Mouse (Mus musculus) midbrain, embryonic 12.5 days (tissue): Measurements from ENCODE around the gene Nradd. TPM values are rescaled to one million over a fixed set of nuclear protein-coding genes. Genes with fewer than 3 reads are reported as not detected.

Source experiments
- ATAC-seq: fragments of 200-750 bp; cut with Nextera tagmentation; 2 replicates; pipeline ENCODE4 v1.8.0; 2017; ENCODE audit warnings: low read depth, moderate TSS enrichment, moderate library complexity; ENCODE audit not compliant: low FRiP score
- H3K27ac ChIP-seq: fragments of 300-500 bp; sonication (generic); replicated peaks from 2 replicates; pipeline ENCODE4 v1.5.1; 2016; ENCODE audit warnings: mild to moderate bottlenecking
- H3K27me3 ChIP-seq: fragments of 300-500 bp; sonication (generic); 2 replicates; pipeline ENCODE4 v1.6.1; 2016; ENCODE audit warnings: mild to moderate bottlenecking
- H3K36me3 ChIP-seq: fragments of 300-500 bp; sonication (generic); 2 replicates; pipeline ENCODE4 v1.6.1; 2016
- H3K4me1 ChIP-seq: fragments of 300-500 bp; sonication (generic); 2 replicates; pipeline ENCODE4 v1.6.1; 2016
- H3K4me2 ChIP-seq: fragments of 300-500 bp; sonication (generic); replicated peaks from 2 replicates; pipeline ENCODE4 v1.6.1; 2016; ENCODE audit warnings: mild to moderate bottlenecking, moderate library complexity
- H3K4me3 ChIP-seq: fragments of 300-500 bp; sonication (generic); 2 replicates; pipeline ENCODE4 v1.5.1; 2016; ENCODE audit warnings: mild to moderate bottlenecking
- H3K9ac ChIP-seq: fragments of 300-500 bp; sonication (generic); replicated peaks from 2 replicates; pipeline ENCODE4 v1.6.1; 2016; ENCODE audit warnings: mild to moderate bottlenecking, moderate library complexity
- H3K9me3 ChIP-seq: fragments of 300-500 bp; sonication (generic); 2 replicates; pipeline ENCODE4 v1.6.1; 2016; ENCODE audit warnings: mild to moderate bottlenecking
- WGBS: fragments of 180-500 bp; shearing (Covaris S2); methylation state at CpG from one replicate; pipeline ENCODE4 v1.1.7; 2016; 5-methylcytosine and 5-hydroxymethylcytosine counted together
- polyA plus RNA-seq: library from polyadenylated mRNA; unstranded; fragments of >200 nt; fragmentation: Nextera tagmentation; extraction: Ambion mirVana; gene quantifications from 2 replicates; pipeline ENCODE4 v1.2.1, GENCODE M21; 2016

The Nradd gene
- polyA plus RNA-seq, 1 experiment from 2014 or later = 44.6 TPM

DNA sequence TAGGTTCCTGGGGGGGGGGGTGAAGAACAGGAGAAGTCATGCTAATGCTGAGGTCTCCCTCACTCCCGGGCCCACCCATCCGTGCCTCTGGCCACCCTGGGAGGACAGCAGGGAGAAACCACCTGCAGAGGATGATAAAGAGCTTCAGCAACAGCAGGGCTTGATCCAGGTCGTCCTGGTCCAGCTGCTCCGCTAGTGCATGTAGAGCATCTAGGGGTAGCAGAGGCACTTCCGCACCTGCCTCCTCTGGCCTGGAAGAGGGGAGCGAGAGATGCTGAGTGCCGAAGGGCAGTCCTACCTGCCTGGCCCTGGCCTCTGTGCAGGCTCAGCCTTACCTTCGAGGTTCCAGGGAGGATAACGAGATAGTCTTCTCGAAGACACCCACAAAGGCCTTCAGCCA lies 20.0 kb upstream of the Nradd start:
- H3K4me2 ChIP-seq = no peak overlapping the region
- no peak overlapping the region for H3K9ac ChIP-seq
- no peak for ATAC-seq
- no peak overlapping the region for H3K4me3 ChIP-seq
- WGBS = 82% methylated on average over 10 of the region's 10 CpGs
- peaks cover 10% of the 10 kb centered on the region; the same call in 1 of the 2 replicates for H3K27me3 ChIP-seq
- H3K9me3 ChIP-seq = no peaks in the 10 kb centered on the region
- peaks cover 3% of the 10 kb centered on the region for H3K4me1 ChIP-seq
- H3K27ac ChIP-seq = no peak overlapping the region
- H3K36me3 ChIP-seq = no peaks in the 10 kb centered on the region

DNA sequence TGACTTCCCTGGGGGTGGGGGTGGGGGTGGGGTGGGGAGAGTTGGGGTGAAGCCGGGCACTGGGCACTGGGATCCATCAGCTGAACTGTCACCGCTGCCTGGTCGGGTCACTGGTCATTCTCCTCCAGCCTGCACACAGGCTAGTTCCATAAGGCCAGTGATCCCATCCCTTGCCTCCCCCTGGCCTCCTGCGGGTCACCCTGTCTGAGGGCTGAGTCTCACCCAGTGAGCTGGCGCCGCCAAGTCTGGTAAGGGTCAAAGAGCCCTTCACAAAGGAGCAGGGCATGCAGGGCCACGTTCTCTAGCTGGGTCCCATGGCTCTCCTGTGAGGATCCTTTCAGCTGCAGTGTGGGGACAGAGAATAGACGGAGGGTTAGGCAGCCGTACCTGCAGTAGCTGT lies 19.5 kb upstream of the Nradd start:
- Histone ChIP-seq H3K9ac (no peak overlapping the region), H3K9me3 (no peaks in the 10 kb centered on the region), H3K4me2 (no peak overlapping the region), H3K4me3 (no peak overlapping the region), H3K4me1 (no peaks in the 10 kb centered on the region), H3K27ac (no peak overlapping the region), H3K36me3 (no peaks in the 10 kb centered on the region), H3K27me3 (peaks cover 10% of the 10 kb centered on the region; the same call in 1 of the 2 replicates)
- ATAC-seq = no peak
- 71% methylated on average over 9 of the region's 9 CpGs for WGBS

GRCm38 (mm10) chr9:110642812-110643524 lies 18.7 kb upstream of the Nradd start:
- Histone ChIP-seq H3K9ac (no peak overlapping the region), H3K4me2 (no peak overlapping the region), H3K4me3 (no peak overlapping the region), H3K36me3 (no peaks in the 10 kb centered on the region), H3K4me1 (no peaks in the 10 kb centered on the region), H3K27ac (no peak overlapping the region), H3K9me3 (no peaks in the 10 kb centered on the region), H3K27me3 (peaks cover 9% of the 10 kb centered on the region; the same call in 1 of the 2 replicates)
- 62% methylated on average over 5 of the region's 5 CpGs for WGBS
- no peak for ATAC-seq

- Histone ChIP-seq H3K36me3 (no peaks in the 10 kb centered on the region), H3K4me1 (no peaks in the 10 kb centered on the region), H3K9me3 (no peaks in the 10 kb centered on the region), H3K4me2 (no peak overlapping the region), H3K27me3 (peaks cover 12% of the 10 kb centered on the region; the same call in 1 of the 2 replicates), H3K27ac (no peak overlapping the region), H3K4me3 (no peak overlapping the region), H3K9ac (no peak overlapping the region)
- 86% methylated on average over 5 of the region's 5 CpGs for WGBS
- ATAC-seq = no peak
These were observed 16.8 kb upstream of the Nradd start for GRCm38 (mm10) chr9:110641006-110641405.

DNA sequence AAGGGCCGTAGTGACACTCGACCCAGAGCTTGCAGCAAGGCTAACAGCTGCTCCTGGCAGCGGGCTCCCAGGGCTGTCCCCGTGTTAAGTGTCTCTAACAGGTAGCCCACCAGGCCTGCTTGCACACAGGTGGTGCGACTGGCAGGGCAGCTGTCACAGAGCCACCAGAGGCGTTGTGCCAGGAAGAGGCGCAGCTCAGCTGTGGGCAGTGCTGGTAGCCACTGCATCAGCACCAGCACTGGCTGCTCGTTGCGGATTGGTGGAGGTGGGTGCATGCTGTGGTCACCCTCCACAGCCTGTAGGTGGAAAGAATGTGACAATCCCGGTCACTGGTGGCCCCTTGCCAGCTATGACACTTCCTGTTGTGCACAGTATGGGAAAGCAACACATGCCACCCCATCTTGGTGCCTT lies 14.4 kb upstream of the Nradd start:
- Histone ChIP-seq H3K4me1 (peaks cover 7% of the 10 kb centered on the region; the same call in 1 of the 2 replicates), H3K27me3 (peaks cover 32% of the 10 kb centered on the region), H3K4me2 (no peak overlapping the region), H3K27ac (no peak overlapping the region), H3K9me3 (no peaks in the 10 kb centered on the region), H3K36me3 (no peaks in the 10 kb centered on the region), H3K9ac (no peak overlapping the region), H3K4me3 (no peak overlapping the region)
- WGBS = 82% methylated on average over 10 of the region's 10 CpGs
- ATAC-seq = no peak

- 8% methylated on average over 19 of the region's 19 CpGs for WGBS
These were observed 11.0 kb upstream of the Nradd start for GRCm38 (mm10) chr9:110635225-110635624.

DNA sequence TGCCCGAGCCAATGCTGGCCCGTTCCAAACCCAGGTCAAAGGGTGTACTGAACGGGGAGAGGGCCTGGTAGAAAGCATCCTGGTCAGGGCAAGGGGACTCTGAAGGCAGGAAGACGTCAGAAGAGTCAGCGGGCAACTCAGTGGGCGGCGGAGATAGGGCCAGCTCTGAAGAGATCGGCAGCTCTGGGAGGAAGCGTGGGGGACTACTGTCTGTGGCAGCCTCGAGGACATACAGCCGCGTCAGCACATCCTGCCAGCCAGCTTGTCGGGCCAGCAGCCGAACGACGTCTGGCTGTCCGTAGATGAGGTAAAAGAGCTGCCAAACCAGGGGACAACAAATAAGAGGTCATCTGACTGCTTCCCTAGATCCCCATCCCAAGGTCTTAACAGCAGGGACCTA lies 9.6 kb upstream of the Nradd start:
- peaks cover 67% of the 10 kb centered on the region for H3K27me3 ChIP-seq
- H3K4me2 ChIP-seq = no peak overlapping the region
- 78% methylated on average over 17 of the region's 17 CpGs for WGBS
- H3K9ac ChIP-seq = 0 out of 2 replicates have a peak overlapping the region, but pooled peaks have one; percentile 28
- H3K9me3 ChIP-seq = no peaks in the 10 kb centered on the region
- no peaks in the 10 kb centered on the region for H3K36me3 ChIP-seq
- H3K4me3 ChIP-seq = no peak overlapping the region
- H3K4me1 ChIP-seq = peaks cover 12% of the 10 kb centered on the region; the same call in 1 of the 2 replicates
- H3K27ac ChIP-seq = no peak overlapping the region
- no peak for ATAC-seq

More at GRCm38 (mm10) chr9:110635225-110635624, 11.0 kb upstream of the Nradd start:
- H3K4me1 ChIP-seq = peaks cover 12% of the 10 kb centered on the region; the same call in 1 of the 2 replicates
- H3K9ac ChIP-seq = no peak overlapping the region
- H3K27ac ChIP-seq = no peak overlapping the region
- H3K27me3 ChIP-seq = peaks cover 65% of the 10 kb centered on the region
- H3K4me3 ChIP-seq = no peak overlapping the region
- H3K36me3 ChIP-seq = no peaks in the 10 kb centered on the region
- H3K4me2 ChIP-seq = no peak overlapping the region
- ATAC-seq = peak; percentile 27; the same call in 1 of the 2 replicates
- H3K9me3 ChIP-seq = no peaks in the 10 kb centered on the region

DNA sequence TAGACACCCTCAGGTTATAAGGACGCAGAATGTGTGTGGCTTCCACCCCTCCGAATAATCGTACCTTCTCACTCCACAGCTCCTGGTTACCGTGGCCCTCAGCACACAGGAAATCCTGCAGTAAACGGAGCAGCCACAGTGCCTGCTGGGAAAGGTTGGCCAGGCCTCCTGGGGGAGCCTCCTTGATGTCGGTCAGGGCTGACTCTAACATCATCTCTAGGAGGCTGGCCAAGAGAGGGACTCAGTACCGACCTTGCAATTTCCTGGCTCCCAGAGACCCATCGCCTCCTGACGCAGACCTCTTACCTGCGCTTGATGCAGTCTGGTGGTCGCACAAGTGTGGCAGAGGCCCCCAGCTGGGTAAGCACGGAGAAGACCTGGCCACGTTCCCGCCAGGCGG lies 8.4 kb upstream of the Nradd start:
- Histone ChIP-seq H3K9me3 (no peaks in the 10 kb centered on the region), H3K27me3 (peaks cover 62% of the 10 kb centered on the region), H3K36me3 (no peaks in the 10 kb centered on the region), H3K27ac (no peak overlapping the region), H3K4me2 (no peak overlapping the region), H3K9ac (no peak overlapping the region), H3K4me1 (peaks cover 12% of the 10 kb centered on the region; the same call in 1 of the 2 replicates), H3K4me3 (no peak overlapping the region)
- WGBS = 83% methylated on average over 15 of the region's 15 CpGs
- ATAC-seq = no peak

DNA sequence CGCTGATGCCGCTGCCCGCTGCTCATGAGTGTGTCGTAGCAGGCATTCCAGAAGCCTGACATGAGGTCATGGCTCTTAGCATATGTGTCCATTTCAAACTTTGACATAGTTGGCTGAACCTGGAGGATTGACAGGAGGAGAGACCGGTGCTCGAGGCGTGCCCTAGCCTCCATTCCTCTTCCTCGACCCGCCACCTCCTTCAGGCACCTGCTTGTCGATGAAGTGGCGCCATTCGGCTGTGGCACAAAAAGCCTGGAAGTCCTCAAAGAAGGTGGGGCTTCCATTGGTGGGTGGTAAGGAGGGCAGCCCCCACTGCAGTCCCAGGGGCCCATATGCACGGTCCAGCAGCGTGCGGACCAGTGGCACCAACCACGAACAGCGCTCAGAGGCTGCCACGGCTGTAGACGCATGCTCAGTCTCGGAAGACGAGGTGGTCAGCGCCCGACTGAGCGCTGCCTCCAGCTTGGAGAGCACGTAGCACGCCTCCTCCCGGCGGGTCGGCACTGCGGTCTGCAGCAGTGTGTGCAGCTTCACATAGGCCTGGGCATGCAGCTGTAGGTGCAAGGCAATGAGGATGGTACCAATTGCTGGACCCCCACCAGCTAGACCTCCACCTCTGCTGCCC lies 7.5 kb upstream of the Nradd start:
- Histone ChIP-seq H3K4me2 (peak overlapping the region; percentile 57), H3K9ac (0 out of 2 replicates have a peak overlapping the region, but pooled peaks have one; percentile 11), H3K4me1 (peaks cover 12% of the 10 kb centered on the region; the same call in 1 of the 2 replicates), H3K27ac (no peak overlapping the region), H3K27me3 (peaks cover 62% of the 10 kb centered on the region), H3K36me3 (no peaks in the 10 kb centered on the region), H3K9me3 (no peaks in the 10 kb centered on the region), H3K4me3 (peak overlapping the region; percentile 36)
- peak; percentile 74 for ATAC-seq
- 17% methylated on average over 30 of the region's 30 CpGs for WGBS

DNA sequence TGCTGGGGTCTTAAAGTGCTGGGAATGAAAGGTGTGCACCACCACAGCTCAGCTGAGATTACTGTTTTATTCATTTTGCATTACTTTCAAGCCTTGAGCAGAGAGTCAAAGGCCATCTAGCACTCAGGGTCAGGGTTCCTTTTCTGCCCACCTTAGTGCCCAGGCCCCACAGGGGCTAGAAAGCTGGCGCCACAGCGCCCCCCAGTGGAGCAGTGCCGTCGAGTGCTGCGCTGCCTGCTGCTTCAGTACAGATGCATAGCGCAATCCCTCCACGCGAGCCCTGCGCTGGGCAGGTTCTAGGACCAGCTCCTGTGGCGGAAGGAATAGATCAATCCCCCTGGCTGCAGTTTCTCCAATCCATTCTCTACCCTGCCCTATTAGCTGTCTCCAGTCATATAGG lies 6.9 kb upstream of the Nradd start:
- WGBS = 6% methylated on average over 10 of the region's 10 CpGs
- Histone ChIP-seq H3K4me3 (peak overlapping the region; percentile 36), H3K4me2 (peak overlapping the region; percentile 57), H3K27me3 (peaks cover 66% of the 10 kb centered on the region), H3K9me3 (no peaks in the 10 kb centered on the region), H3K27ac (no peak overlapping the region), H3K4me1 (peaks cover 12% of the 10 kb centered on the region; the same call in 1 of the 2 replicates), H3K9ac (0 out of 2 replicates have a peak overlapping the region, but pooled peaks have one; percentile 11), H3K36me3 (no peaks in the 10 kb centered on the region)
- 0 out of 2 replicates have a peak, but pooled peaks have one; percentile 14 for ATAC-seq

- Histone ChIP-seq H3K27me3 (peaks cover 64% of the 10 kb centered on the region), H3K4me2 (no peak overlapping the region), H3K9ac (no peak overlapping the region), H3K4me1 (peaks cover 17% of the 10 kb centered on the region), H3K27ac (no peak overlapping the region), H3K9me3 (no peaks in the 10 kb centered on the region), H3K4me3 (no peak overlapping the region), H3K36me3 (no peaks in the 10 kb centered on the region)
- no peak for ATAC-seq
- 93% methylated on average over 15 of the region's 15 CpGs for WGBS
These were observed 5.9 kb upstream of the Nradd start for GRCm38 (mm10) chr9:110630171-110630570.

DNA sequence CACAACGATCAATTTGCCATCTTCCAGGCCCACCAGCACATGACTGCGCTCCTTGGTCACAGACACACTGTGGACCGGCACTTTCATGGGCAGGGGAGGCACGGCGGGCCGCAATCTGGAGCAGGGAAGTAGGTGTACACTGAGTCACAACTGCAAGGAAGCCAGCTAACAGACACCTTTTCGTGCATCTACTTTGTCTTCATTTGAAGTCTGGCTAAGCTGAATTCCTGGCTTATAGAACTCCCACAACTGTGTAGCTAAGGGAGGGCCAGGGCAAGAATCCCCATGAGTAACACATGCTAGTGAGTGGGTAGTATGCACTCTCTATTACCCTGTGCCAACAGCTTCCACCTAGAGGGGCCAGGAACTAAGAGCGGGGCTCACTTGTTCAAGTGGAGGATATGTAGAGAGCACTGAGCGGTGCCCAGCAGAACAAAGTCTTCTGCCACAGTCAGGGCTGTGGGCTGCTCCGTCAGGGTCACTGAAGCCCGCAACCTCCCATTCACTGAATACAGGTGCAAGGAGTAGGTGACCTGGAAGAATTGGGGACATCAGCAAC lies 1.2 kb upstream of the Nradd start:
- peak overlapping the region; percentile 89 for H3K4me2 ChIP-seq
- no peak for ATAC-seq
- peak overlapping the region; percentile 64 for H3K9ac ChIP-seq
- peaks cover 16% of the 10 kb centered on the region for H3K27me3 ChIP-seq
- H3K9me3 ChIP-seq = no peaks in the 10 kb centered on the region
- peaks cover 22% of the 10 kb centered on the region for H3K4me1 ChIP-seq
- 65% methylated on average over 11 of the region's 11 CpGs for WGBS
- H3K36me3 ChIP-seq = peaks cover 20% of the 10 kb centered on the region
- H3K27ac ChIP-seq = peak overlapping the region; percentile 87
- peak overlapping the region; percentile 49 for H3K4me3 ChIP-seq
